Mouse (Mus musculus): ENCODE data around the gene Comtd1. TPM values are rescaled to one million over a fixed set of nuclear protein-coding genes. Genes with fewer than 3 reads are reported as not detected.

Gene Comtd1
- polyA plus RNA-seq, 1 experiment, result 31.6 TPM

DNA sequence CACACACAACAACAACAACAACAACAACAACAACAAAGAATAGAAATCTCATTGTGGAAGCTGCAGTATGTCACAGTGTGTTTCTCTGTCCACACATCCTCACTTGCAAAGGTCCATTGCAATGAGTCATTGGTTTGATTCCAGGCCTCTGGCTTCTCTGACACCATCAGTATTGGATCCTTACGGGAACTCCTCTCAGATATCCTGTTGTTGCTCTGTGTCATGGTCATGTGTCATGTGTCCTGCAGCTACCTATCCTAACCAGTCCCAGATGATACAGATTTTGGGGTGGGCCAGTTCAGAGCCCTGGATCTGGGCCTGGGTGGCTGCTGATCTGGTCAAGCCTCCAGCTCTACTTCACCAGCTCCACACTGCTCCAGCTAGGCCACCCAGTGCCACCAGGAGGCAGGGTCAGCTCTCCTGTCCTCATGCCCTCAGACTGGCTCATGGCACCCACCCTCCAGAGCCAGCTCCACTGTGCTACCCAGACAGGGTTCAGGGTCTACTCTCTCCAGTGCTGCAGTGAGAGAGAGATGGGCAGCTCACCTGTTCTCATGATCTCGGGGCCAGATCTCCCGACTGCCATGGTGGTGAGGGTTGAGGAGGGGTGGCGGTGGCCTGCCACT lies 27.8 kb downstream of the Comtd1 start:
- Histone ChIP-seq H3K27ac (ENCODE audit: insufficient read depth, low read length) (no peak overlapping the region), H3K4me3 (ENCODE audit: insufficient read depth, low read length) (no peak overlapping the region), H3K4me1 (ENCODE audit: control insufficient read depth, insufficient read depth, low read length) (peaks cover 4% of the 10 kb centered on the region; the same call in 1 of the 2 replicates)
- TF ChIP-seq POLR2A (IDR thresholded peaks at IDR 0.05; ENCODE audit: extremely low read depth, insufficient read depth, low read length) (no peak), CTCF (IDR thresholded peaks at IDR 0.05; ENCODE audit: extremely low read depth, insufficient read depth, low read length) (no peak)

- H3K27ac ChIP-seq (ENCODE audit: insufficient read depth, low read length), result no peak overlapping the region
- no peaks in the 10 kb centered on the region for H3K4me1 ChIP-seq (ENCODE audit: control insufficient read depth, insufficient read depth, low read length)
- no peak for TF ChIP-seq POLR2A (IDR thresholded peaks at IDR 0.05; ENCODE audit: extremely low read depth, insufficient read depth, low read length)
- no peak for TF ChIP-seq CTCF (IDR thresholded peaks at IDR 0.05; ENCODE audit: extremely low read depth, insufficient read depth, low read length)
- no peak overlapping the region for H3K4me3 ChIP-seq (ENCODE audit: insufficient read depth, low read length)
Observed at GRCm38 (mm10) chr14:21817453-21817852, 31.3 kb downstream of the Comtd1 start.

DNA sequence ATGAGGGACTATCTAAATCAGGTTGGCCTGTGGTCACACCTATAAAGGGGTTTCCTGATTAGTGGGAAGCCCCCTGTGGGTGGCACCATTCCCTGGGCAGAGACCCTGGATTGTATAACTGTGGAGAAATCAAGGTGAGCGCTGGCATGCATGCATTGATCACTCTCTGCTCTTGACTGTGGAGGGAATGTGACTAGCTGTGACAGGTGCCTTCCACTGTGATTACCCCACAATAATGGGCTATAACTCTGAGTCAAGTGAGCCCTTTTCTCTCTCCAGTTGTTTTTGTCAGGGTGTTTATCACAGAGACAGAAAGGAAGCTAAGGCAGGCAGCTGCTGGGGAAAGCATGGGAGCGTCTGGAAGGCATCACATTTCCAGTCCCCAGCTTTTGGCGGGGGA lies 32.5 kb downstream of the Comtd1 start:
- no peak for TF ChIP-seq POLR2A (IDR thresholded peaks at IDR 0.05; ENCODE audit: extremely low read depth, insufficient read depth, low read length)
- no peak for TF ChIP-seq CTCF (IDR thresholded peaks at IDR 0.05; ENCODE audit: extremely low read depth, insufficient read depth, low read length)
- H3K4me1 ChIP-seq (ENCODE audit: control insufficient read depth, insufficient read depth, low read length), result no peaks in the 10 kb centered on the region
- H3K4me3 ChIP-seq (ENCODE audit: insufficient read depth, low read length), result no peak overlapping the region
- H3K27ac ChIP-seq (ENCODE audit: insufficient read depth, low read length), result no peak overlapping the region

DNA sequence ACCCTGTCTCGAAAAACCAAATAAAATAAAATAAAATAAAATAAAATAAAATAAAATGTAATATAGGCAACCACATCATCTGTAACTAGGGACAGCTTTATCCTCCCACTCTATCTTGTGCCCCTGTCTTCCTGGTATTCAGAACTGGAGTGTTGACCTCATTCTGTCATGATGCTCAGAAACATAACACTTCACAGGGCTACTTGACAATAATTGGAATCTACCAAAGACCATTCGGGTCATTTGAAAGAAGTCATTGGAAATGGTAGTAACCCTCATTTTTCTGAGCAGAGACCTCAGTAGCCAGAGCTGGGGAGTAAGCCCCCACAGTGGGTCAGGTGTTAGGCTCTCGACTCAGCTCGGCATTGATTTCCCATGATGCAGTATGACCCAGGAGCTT lies 34.2 kb downstream of the Comtd1 start:
- TF ChIP-seq POLR2A (IDR thresholded peaks at IDR 0.05; ENCODE audit: extremely low read depth, insufficient read depth, low read length) (no peak), CTCF (IDR thresholded peaks at IDR 0.05; ENCODE audit: extremely low read depth, insufficient read depth, low read length) (no peak)
- Histone ChIP-seq H3K4me3 (ENCODE audit: insufficient read depth, low read length) (no peak overlapping the region), H3K27ac (ENCODE audit: insufficient read depth, low read length) (no peak overlapping the region), H3K4me1 (ENCODE audit: control insufficient read depth, insufficient read depth, low read length) (no peaks in the 10 kb centered on the region)

GRCm38 (mm10) chr14:21813847-21814246 lies 34.9 kb downstream of the Comtd1 start:
- H3K27ac ChIP-seq (ENCODE audit: insufficient read depth, low read length), result no peak overlapping the region
- H3K4me3 ChIP-seq (ENCODE audit: insufficient read depth, low read length), result no peak overlapping the region
- TF ChIP-seq POLR2A (IDR thresholded peaks at IDR 0.05; ENCODE audit: extremely low read depth, insufficient read depth, low read length) (no peak), CTCF (IDR thresholded peaks at IDR 0.05; ENCODE audit: extremely low read depth, insufficient read depth, low read length) (no peak)
- H3K4me1 ChIP-seq (ENCODE audit: control insufficient read depth, insufficient read depth, low read length), result no peaks in the 10 kb centered on the region

- no peak overlapping the region for H3K27ac ChIP-seq (ENCODE audit: insufficient read depth, low read length)
- no peak overlapping the region for H3K4me3 ChIP-seq (ENCODE audit: insufficient read depth, low read length)
- TF ChIP-seq CTCF (IDR thresholded peaks at IDR 0.05; ENCODE audit: extremely low read depth, insufficient read depth, low read length) (no peak), POLR2A (IDR thresholded peaks at IDR 0.05; ENCODE audit: extremely low read depth, insufficient read depth, low read length) (no peak)
- H3K4me1 ChIP-seq (ENCODE audit: control insufficient read depth, insufficient read depth, low read length), result no peaks in the 10 kb centered on the region
Observed at GRCm38 (mm10) chr14:21813216-21813615, 35.6 kb downstream of the Comtd1 start.

DNA sequence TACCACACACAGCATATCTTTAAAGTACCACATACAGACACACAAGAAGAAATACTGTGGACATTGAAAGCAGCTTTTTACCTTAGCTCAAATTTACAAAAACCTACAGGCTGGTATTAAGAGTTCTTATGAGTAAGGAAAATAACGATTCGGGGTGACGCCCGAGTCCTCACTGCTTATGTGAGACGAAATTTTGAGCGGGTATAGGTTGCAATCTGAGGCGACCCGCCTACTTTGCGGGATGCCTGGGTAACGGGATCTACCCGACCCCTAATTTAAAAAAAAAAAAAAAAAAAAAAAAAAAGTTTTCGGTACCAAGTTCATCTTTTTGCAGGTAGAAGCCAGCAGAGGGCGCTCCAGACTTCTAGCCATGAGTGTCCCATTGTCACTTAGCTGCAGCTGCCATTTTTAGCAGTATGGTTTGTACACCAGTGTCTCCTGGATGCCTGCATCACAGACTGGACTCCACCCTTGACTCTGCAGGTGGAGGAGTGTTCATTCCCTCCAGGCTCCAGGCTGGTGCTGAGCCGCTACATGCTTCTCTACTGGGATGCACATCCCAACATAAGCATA lies 36.1 kb downstream of the Comtd1 start:
- no peak overlapping the region for H3K27ac ChIP-seq (ENCODE audit: insufficient read depth, low read length)
- H3K4me1 ChIP-seq (ENCODE audit: control insufficient read depth, insufficient read depth, low read length), result no peaks in the 10 kb centered on the region
- TF ChIP-seq POLR2A (IDR thresholded peaks at IDR 0.05; ENCODE audit: extremely low read depth, insufficient read depth, low read length), result no peak
- peak; percentile 57 for TF ChIP-seq CTCF (IDR thresholded peaks at IDR 0.05; ENCODE audit: extremely low read depth, insufficient read depth, low read length)
- no peak overlapping the region for H3K4me3 ChIP-seq (ENCODE audit: insufficient read depth, low read length)

GRCm38 (mm10) chr14:21811744-21812393 lies 36.9 kb downstream of the Comtd1 start:
- Histone ChIP-seq H3K4me1 (ENCODE audit: control insufficient read depth, insufficient read depth, low read length) (no peaks in the 10 kb centered on the region), H3K27ac (ENCODE audit: insufficient read depth, low read length) (no peak overlapping the region), H3K4me3 (ENCODE audit: insufficient read depth, low read length) (no peak overlapping the region)
- TF ChIP-seq CTCF (IDR thresholded peaks at IDR 0.05; ENCODE audit: extremely low read depth, insufficient read depth, low read length) (no peak), POLR2A (IDR thresholded peaks at IDR 0.05; ENCODE audit: extremely low read depth, insufficient read depth, low read length) (no peak)

DNA sequence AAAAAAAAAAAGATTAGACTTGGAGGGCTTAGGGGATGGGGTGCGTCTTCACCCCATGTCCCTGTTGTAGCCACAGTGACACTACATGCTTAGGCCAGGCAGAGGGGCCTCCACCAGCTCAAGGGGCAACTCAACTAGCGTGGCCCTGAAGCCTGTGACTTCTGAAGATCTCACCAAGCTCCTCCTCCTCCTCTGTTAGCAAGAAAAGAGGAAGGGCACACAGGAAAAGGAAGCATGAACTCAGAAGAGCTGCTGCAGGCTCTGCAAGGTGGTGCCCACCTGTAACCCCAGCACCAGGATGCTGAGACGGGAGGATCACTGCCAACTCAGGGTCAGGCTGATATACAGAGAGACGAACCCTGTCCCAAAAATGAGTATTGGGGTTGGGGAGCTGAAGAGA lies 37.5 kb downstream of the Comtd1 start:
- Histone ChIP-seq H3K4me1 (ENCODE audit: control insufficient read depth, insufficient read depth, low read length) (no peaks in the 10 kb centered on the region), H3K4me3 (ENCODE audit: insufficient read depth, low read length) (no peak overlapping the region), H3K27ac (ENCODE audit: insufficient read depth, low read length) (no peak overlapping the region)
- TF ChIP-seq CTCF (IDR thresholded peaks at IDR 0.05; ENCODE audit: extremely low read depth, insufficient read depth, low read length), result no peak
- TF ChIP-seq POLR2A (IDR thresholded peaks at IDR 0.05; ENCODE audit: extremely low read depth, insufficient read depth, low read length), result no peak

- no peak overlapping the region for H3K4me3 ChIP-seq (ENCODE audit: insufficient read depth, low read length)
- TF ChIP-seq POLR2A (IDR thresholded peaks at IDR 0.05; ENCODE audit: extremely low read depth, insufficient read depth, low read length) (no peak), CTCF (IDR thresholded peaks at IDR 0.05; ENCODE audit: extremely low read depth, insufficient read depth, low read length) (no peak)
- H3K4me1 ChIP-seq (ENCODE audit: control insufficient read depth, insufficient read depth, low read length), result no peaks in the 10 kb centered on the region
- H3K27ac ChIP-seq (ENCODE audit: insufficient read depth, low read length), result no peak overlapping the region
Observed at GRCm38 (mm10) chr14:21809418-21809817, 39.4 kb downstream of the Comtd1 start.
